Mouse (Mus musculus): ENCODE results near the gene Irs2.

Gene Irs2

DNA sequence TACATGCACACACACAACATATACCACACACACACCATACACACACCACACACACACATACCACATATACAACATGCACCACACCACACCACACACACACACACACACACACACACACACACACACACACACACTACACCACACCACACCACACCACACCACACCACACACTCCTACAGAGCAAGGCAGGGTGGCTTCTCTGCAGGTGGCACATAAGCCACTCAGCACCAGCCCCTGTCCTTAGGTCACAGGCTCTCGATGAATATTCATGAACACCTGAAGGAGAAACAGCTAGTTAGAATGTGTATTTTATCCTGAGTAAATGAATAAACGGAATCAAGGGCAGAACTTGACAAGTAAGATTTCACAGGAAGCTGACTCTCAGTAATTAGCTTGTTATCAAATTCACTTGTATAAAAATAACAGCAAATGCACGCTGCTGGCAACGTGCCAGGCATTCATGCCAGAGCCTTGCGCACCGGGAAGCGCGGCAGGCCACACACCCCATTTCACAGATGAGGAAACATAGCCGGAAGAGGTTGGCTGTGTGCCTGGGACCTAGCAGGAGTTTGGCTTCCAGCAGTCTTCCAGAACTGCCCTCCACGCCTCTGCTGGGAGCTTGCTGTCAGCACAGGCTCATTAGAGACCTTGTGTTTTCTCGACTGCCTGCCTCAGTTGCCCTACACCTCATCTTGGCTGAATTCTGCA is 54.8 kb downstream of the Irs2 start:
- in situ Hi-C loops (cut with MboI; ENCODE audit: low sequenced_read_pairs) = no loop called here

DNA sequence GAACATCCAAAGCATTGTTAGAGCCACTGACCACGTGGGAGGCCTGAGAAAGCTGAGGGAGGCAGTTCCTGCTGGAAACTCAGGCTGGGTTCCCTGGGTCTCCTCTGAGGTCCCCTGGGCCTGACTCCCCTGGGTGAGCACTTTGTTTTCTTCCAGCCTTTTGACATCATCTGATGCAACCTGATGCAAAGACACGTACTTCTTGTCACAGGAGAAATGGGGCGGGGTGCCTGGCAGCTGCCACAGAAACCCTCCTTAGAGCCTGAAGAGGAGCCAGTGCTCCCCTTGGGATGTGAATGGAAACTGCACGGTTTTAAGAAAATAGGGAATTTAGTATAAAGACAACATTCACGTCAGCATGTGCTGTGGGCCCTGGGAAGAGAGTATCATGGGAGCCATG is 55.6 kb downstream of the Irs2 start:
- in situ Hi-C loops (cut with MboI; ENCODE audit: low sequenced_read_pairs) = no loop called here

DNA sequence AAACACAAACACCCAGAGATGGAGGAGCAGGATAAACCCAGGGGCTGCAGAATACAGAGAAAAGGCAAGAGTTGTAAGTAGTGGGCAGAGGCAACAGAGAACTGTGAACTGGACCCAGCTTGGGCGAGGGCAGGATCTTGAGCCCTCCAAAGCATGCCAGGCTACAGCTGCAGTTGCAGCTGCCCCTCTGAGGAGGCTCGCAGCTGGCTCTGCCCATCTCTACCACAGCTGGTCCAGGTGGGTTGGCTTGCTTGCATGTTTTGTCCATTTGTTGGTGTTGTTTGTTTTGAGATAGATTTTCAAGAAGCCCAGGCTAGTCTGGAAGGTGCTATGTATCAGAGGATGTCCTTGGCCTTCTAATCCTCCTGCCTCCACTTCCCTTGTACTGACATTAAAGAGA is 56.0 kb downstream of the Irs2 start:
- in situ Hi-C loops (cut with MboI; ENCODE audit: low sequenced_read_pairs) = no loop called here

DNA sequence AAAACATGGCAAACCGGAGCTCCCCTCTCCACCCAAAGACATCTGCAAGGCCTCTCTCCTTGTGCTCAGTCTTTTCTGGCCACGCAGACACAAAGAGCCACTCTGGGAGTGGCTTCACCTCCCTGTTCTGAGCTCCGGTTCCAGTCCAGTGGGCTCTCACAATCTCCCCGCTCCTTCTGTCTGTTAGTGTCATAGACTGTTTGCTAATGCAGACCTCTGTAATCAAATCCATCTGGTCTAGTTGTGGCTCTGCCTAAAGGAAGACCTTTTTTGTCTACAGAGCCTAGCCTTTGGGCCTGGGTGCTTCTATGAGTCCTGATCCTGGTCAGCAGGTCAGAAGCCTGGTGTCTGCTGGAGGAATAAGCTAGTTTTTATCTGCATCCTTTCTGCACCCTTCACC is 56.7 kb downstream of the Irs2 start:
- in situ Hi-C loops (cut with MboI; ENCODE audit: low sequenced_read_pairs) = no loop called here

DNA sequence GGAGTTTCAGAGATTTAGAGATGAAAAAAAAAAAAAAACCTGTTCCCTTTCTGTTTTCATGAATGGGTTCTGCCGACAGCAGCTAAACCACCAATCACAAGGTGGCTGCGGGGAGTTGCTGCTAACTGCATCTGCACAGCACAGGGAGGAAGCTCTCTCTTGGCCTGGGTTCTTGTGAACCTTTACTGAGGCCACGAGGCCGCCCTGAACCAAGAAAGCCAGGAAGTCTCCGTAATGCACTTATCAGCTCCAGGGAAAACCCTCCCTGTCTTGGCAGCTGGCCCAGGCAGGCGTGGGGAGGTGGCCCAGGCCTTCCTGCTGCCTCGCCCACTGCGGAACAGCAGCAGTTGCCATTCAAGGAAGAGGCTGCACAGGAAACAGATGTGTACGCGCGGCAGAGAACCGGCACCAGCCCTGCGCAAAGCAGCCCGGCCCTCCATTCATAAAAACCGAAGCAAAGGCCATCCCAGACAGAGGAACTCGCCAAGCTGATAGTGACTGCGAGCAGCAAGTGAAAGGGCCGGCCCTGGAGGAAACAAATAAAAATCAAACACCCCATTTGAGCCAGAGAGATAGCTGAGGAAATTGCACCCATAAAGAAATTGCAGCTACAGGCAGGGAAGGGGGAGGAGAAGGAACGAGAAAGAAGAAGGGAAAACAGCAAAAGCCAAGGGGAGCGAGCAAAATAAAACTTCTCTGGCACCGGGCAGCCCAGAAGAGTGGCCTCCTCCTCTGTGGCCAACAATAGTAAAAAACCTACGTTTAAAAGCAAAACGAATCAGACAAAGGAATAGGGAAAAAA is 62.1 kb downstream of the Irs2 start:
- in situ Hi-C loops (cut with MboI; ENCODE audit: low sequenced_read_pairs) = no loop called here

DNA sequence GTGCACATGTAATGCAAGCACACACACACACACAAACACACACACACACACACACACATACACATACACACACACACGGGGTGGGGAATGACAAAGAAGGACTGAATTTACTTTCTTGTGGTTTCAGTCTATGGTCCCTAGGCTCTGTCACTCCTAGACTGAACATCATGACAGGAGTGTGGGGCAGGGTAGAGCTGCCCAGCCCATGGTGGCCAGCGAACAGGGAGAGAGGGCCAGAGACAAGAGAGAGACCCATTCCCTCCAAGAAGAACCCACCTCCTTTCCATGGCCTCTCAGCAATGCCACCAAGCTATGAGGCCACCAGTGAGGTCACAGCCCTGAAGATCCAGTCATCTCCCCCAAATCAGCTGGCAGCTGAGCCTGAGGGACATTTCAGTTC is 62.8 kb downstream of the Irs2 start:
- in situ Hi-C loops (cut with MboI; ENCODE audit: low sequenced_read_pairs) = no loop called here

DNA sequence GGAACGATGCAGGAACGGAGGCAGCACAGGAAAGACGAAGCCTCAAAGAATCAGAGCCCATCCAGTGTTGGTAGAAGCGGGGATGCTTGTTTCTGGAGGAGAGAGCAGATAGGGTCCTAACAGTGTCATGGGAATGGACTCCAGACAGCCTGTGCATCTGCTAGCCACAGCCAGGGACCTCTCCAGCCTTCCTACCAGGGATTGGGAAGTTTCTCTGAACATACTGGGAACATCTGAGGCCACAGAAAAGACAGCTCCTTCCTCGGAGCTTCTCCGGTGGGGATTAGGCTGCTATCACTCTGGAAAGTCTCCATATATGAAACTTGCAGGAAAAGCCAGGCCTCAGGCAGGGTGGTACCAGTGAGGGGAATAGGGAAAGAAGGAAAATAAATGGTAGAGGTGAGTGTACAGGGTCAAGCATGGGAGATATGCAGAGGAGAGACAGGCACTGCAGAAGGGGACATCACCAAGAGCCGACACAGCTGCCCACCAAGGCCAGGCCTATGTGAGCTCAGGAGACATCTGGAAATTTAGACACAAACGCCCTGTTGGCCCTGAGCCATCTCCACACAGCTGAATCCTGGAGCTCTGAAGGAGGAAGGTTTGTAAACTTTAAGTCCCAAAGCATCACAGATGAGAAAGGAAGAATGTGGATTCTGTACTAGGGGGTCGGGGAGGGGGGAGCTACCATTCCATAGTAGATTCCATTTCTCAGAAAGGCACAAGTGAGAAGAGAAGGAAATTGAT is 64.8 kb downstream of the Irs2 start:
- in situ Hi-C loops (cut with MboI; ENCODE audit: low sequenced_read_pairs) = no loop called here

DNA sequence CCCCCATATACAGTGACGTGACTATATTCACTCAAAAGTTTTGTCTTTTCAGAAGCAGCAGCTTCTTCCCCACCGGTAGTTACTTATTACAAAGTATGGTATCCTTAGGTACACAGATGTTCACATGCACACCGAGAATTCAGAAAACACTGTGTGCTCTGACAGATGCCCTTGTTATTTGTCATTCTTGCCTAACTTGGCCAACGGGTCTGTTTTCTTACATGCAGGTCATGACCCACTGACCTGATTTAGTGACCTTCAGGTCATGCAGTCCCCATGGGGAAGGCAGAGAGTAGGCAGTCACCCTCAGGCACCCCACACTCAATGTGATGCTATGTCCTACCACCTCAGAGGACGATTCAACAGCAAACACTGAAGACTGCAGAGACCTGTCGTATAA is 68.4 kb downstream of the Irs2 start:
- in situ Hi-C loops (cut with MboI; ENCODE audit: low sequenced_read_pairs) = no loop called here

DNA sequence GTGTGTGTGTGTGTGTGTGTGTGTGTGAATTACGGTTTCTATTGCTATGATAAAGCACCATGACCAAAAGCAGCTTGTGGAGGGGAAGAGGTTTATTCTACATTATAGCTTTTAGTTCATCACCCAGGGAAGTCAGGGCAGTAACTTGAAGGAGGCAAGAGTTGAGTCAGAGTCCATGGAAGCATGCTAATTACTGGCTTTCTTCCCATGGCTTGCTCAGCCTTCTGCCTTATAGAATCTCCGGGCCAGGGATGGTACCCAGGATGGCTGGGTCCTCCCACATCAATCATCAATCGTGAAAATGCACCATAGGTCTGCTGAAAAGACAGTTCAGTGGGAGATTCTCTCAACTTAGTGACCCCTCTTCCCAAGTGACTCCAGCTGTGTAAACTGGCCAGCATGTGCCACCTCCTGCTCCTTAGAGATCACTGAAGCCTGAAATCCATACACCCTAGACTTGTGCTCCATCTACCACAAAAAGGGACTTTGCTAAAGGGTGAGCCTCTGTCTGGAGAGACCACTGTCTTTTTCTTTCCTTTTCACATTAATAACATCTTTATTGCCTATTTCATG is 69.0 kb downstream of the Irs2 start:
- in situ Hi-C loops (cut with MboI; ENCODE audit: low sequenced_read_pairs) = no loop called here

DNA sequence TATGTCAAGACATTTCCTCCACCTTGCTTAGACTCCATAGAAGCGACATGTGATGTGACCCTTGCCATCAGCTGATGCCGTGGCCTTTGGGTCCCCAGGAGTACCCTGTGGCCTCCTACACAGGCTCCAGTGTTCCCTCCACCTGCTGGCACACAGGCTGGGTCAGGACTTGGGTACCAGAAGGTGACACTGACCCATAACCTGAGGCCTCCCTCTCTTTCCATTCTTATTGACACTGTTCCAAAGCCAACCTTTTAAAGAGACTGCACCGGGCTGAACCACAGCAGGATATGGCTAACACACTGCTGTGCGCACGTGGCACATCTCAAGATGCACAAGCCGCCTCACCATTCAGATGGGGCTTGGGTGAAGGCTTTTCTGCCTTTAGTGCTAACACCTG is 70.0 kb downstream of the Irs2 start:
- in situ Hi-C loops (cut with MboI; ENCODE audit: low sequenced_read_pairs) = no loop called here

DNA sequence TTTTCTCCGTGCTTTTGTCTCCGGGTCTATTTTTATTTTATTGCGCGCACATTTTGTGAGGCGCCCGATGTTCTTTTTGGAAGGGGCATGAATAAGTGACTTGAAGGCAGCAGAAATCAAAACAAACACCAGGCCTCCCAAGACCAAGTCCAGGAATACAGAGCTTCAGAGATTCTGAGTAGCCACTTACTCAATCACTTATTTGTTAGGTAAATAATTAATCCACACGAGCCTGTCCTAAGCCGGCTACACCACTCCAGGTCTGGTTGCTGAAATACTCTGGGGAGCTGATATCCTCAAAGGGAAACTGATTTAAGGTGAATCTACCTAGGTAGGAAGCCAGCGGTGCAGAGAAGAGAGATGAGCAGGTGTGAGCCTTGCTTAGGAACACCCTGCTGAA is 71.6 kb downstream of the Irs2 start:
- in situ Hi-C loops (cut with MboI; ENCODE audit: low sequenced_read_pairs) = no loop called here

DNA sequence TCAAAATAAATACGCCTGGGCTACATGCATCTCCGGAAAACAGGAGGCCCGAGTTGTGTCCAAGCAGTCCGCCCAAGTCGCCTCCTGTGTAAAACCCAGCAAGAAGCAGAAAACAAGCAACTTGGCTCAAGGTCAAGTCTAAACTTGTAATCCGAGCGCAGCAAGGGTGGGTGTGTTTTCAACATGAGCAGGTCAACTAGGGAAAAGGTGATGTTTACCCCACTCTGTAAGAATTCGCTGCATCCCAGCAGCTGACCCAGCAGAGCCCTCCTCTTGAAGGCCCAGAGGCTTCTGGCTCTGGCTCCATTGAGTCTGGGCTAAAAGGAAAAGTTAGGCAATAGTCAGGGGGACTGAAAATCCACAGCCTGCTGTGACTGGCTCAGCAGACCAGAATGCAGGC is 73.0 kb downstream of the Irs2 start:
- in situ Hi-C loops (cut with MboI; ENCODE audit: low sequenced_read_pairs) = no loop called here
